Mouse (Mus musculus) kidney, adult 9 months (tissue): ENCODE data around the gene Olfr43.

Experiments
- DNase-seq: peaks from one replicate; pipeline ENCODE4 v3.0.0; 2022

Gene Olfr43

GRCm38 (mm10) chr11:74211279-74211678 lies at the start of gene Olfr43:
TSS of gene Olfr43 (minus strand) at chr11:74211379.
- DNase-seq = no peak

- no peak for DNase-seq
These were observed 48.3 kb upstream of the Olfr43 start, which contains the start of gene Olfr406 for GRCm38 (mm10) chr11:74259508-74259907. TSS of gene Olfr406 (plus strand) at chr11:74259808.

GRCm38 (mm10) chr11:74241201-74241600 lies 30.0 kb upstream of the Olfr43 start:
- no peak for DNase-seq

GRCm38 (mm10) chr11:74185949-74186348 lies 25.2 kb downstream of the Olfr43 start, which contains the start of gene Olfr403:
TSS of gene Olfr403 (plus strand) at chr11:74186249.
- no peak for DNase-seq

- DNase-seq = peak; percentile 3
These were observed 27.4 kb downstream of the Olfr43 start for GRCm38 (mm10) chr11:74183745-74184144.

- DNase-seq = peak; percentile 6
These were observed 28.0 kb downstream of the Olfr43 start for GRCm38 (mm10) chr11:74183168-74183567.

GRCm38 (mm10) chr11:74168771-74169170 lies 42.4 kb downstream of the Olfr43 start:
- no peak for DNase-seq
